Mouse (Mus musculus) left cerebral cortex, postnatal 25 days (tissue): ENCODE results near the gene Vmp1. TPM values are rescaled to one million over a fixed set of nuclear protein-coding genes. Genes with fewer than 3 reads are reported as not detected.

Experiments used
- DNase-seq, 2 experiments: peaks; one replicate each; pipeline ENCODE4 v3.0.0; 2022; ENCODE audit warnings: low spot score in 2 of 2, mixed read lengths in 1 of 2
- intact Hi-C: fragments of 180-260 bp; cut with DNase I; formaldehyde crosslinking; loops from one replicate; pipeline ENCODE4 v1.15.1; 2025
- total RNA-seq, 2 experiments: library from RNA; stranded (reverse); gene quantifications; 2 replicates each; pipeline ENCODE4 v1.2.3; 2021

Gene Vmp1
- total RNA-seq, 2 experiments from 2014 or later: 165 to 175 TPM

DNA sequence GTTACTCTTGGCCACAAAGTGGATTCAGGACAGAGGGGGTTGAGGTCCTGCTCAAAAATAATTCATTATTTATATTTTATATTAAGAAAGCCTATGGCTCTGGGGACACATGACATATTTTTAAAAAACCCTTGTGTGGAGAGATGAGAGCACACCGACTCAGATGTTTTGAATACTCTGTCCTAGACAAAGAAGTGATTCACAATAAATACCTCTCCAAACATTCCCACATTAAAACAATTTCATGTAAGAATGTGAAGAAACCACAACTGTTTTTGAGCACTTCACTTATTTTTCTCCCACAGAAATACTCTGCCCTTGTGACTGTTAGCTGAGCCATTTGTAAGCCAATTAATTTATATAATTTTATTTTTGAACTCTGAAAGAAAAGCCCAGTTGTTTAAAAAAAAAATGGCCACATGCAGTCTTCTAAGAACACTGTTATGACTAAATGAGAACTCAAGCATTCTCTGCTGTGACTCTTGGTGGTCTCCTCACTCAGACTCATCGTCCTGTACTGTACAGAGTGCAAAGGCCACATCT, 75.8 kb downstream of the Vmp1 start:
- intact Hi-C loops: no loop called here

DNA sequence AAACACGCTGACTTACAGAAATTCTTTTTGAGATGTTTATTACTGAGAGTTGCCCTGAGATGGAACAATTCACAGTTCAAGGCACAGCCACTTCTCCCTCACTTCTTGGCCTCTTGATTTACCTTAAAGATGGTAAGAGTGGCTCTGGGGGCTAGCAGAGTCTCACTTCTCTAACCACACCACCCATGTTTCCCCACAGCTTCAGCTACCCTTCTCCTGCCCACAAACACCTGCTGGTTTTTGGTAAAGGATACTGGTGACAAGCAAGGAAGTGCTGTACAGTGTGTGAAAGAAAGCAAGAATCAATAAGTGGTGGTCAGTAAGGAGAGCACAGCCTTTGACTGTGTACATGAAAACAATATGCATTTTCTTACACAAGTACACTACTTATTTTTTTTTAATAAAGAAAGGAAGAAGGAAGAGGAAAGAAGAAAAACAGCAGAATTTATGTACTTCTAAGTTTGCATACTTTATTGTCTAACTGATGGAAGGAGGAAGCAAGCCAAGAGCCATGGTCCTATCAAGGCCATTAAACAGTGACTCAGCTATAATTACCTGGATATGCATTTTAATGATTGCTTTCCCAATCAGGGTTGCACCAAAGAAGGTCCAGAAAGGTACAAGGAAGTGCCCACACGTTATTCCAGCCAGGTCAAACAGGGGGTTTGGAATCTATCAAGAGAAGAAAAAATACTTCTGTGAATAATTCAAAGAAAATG, 76.9 kb downstream of the Vmp1 start:
- DNase-seq: no peak
- intact Hi-C loops: no loop called here

More for the DNA sequence above, 75.8 kb downstream of the Vmp1 start:
- no peak for DNase-seq

DNA sequence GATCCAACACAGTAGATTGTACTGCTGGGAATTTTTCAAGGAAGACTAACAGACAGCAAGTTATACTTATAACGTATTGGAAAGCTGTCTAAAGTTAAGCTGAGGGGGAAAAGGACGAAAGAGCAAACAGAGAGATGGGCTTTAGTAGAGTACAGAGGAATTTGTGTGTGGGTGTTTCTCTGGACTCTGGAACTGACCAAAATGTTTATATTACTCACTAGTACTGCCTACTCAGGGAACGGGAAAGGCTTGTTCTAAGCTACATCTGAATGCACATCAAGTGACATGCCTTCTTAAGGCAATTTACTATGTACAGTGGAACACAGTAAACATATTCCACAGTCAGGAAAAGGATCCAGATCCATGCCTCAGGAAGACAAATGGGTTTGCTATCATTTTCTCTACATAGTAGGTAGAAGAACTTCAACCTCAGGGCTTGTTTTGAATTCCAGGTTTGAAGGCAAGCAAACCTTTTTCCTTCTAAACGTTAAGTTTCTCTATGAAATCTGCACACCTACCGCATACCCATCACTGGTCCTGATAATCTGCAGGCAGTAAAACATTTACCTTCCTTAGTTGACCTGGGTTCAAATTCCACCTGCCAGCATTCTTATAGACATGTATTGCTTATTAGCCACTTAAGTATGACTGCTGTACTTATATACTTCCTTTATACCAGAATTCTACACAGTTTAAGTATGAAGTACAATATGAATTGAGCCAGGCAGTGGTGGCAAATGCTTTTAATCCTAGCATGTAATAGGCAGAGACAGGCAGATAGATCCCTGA, 78.7 kb downstream of the Vmp1 start:
- DNase-seq: no peak
- intact Hi-C loops: no loop called here

DNA sequence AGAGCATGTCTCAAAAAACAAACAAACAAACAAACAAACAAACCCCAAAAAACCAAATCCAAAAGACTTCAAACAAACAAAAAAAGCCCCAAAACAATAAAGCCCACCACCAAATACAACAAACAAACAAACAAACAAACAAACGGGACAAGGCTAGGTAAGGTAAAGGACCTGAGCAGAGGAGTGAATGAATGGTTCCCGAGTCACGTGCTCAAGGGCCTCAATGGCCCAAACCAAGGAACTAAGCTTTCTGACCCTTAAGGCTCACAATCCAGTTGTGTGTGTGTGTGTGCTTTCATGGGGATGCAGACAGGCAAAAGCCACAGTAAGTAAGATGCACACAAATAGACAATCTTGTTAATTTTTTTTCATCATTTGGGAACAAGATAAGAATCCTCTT, 79.3 kb downstream of the Vmp1 start:
- intact Hi-C loops: no loop called here

DNA sequence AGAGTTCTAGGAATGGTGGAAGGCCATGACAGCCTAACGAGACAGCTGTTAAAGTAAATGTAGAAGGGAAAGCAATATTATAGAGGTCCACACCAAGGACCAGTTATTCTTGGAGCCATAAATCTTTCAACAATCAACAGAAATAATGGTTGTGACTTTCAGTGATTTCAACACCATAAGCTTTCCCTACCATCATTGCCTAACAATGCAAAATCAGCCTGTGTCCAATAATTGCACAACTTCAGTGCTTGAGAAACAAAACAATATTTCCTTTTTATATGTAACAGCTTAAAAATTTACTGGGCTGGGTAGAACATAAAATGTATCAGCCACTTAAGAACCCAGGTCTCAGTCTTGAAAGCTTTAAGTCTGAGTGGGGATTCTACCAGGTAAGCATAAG, 79.9 kb downstream of the Vmp1 start:
- intact Hi-C loops: no loop called here

More for the DNA sequence above, 79.3 kb downstream of the Vmp1 start:
- DNase-seq: no peak

DNA sequence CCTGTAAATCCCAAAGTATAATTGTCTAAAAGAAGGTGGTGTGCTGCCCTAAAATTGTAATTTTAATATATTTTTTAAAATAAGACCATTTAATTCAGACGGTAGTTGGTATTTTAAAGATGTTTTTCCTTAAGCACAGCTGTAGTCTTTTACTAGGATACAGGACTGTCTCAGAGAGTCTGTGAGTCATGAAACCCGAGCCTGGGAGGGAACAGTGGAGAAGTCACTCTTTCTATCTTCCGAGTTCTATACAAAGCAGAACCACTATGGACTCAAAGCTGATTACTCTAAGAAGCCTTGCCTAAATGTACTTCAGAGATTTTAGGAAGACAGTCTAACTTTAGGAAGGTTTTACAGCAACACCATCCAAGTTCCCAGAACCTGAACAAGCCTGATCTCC, 81.5 kb downstream of the Vmp1 start:
- DNase-seq: no peak
- intact Hi-C loops: no loop called here

More for the DNA sequence above, 79.9 kb downstream of the Vmp1 start:
- no peak for DNase-seq

DNA sequence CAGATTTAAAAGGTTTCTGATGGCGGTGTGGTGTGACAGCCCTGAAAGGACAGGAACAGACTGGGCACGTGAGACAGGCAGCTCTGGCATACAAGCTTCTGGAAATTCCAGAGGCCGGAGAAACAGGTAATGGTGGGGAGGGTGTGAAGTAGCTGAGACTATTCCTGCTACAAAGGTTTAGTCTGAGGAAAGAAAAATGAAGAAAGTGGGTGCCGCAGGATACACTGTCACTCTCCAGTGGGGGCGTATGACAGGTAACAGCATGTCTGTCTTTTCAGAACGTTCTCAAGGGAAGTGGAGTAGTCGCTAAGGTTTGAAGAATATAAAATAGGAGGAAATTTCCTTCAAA, 83.5 kb downstream of the Vmp1 start:
- no peak for DNase-seq
- intact Hi-C loops: no loop called here

DNA sequence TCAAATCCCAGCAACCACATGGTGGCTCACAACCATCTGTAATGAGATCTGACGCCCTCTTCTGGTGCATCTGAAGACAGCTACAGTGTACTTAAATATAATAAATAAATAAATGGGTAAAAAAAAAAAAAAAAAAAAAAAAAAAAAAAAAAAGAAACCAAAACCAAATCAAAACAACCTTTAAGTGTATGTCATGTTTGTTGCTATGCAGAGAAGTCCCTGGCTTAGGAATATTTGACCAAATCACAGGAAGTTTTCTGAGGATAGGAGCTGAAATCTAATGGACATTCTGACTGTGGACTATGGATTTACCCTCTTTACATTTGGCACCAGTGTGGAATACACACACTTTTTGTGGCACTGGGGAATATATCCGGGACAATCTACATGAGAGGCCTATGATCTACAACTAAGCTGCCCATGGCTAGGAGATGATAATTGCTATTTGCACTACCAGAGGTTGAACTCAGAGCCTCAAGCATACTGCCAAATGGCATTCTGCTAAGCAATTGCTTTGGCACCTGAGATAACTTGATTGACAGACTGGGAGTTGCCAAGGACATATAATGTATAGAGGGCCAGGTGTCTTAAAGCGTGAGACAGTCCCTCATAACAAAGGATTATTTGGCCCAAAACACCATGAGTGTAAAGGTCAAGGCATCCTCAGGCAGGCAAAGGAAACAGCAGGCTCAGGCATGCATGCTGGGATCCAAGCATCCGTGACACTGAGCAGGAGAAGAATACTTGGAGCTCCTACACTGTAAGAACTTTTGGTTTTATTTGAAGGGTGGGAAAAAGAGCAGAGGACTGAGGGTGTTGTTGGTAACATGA, 84.0 kb downstream of the Vmp1 start:
- intact Hi-C loops: no loop called here

DNA sequence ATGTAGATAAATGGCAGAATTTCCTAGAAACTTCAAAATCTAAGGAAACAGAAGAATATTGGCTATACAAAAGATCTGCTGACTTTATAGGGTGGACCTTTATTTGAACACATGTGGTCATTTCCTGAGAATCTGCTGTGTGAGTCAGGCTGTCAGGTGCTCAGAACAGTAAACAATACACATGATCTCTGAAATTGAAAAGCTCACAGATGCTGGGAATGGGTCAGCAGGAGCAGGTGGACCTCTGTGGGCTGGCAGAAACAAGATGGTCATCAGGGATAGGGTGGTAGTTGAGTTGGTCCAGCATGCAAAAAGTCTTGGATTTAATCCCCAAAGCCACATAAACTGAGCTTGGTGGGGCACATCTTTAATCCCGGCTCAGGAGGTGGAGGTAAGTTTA, 85.1 kb downstream of the Vmp1 start:
- no peak for DNase-seq
- intact Hi-C loops: no loop called here

More for the DNA sequence above, 84.0 kb downstream of the Vmp1 start:
- no peak for DNase-seq

DNA sequence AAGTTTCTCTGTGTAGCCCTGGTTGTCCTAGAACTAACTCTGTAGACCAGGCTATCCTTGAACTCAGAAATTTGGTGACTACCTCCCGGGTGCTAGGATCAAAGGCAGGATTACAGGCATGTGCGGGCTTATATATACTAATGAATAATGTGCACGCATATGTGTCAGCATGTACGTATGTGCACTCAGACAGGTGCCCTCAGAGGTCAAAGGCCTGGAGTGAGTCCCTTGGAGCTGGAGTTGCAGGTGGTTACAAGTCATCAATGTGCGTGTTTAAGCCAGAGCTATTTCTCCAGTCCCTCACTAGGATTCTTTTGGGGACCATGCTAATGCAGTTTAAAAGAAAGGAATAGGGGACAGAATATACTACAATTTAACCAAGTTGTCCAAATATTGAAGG, 85.5 kb downstream of the Vmp1 start:
- intact Hi-C loops: no loop called here
- DNase-seq: no peak

DNA sequence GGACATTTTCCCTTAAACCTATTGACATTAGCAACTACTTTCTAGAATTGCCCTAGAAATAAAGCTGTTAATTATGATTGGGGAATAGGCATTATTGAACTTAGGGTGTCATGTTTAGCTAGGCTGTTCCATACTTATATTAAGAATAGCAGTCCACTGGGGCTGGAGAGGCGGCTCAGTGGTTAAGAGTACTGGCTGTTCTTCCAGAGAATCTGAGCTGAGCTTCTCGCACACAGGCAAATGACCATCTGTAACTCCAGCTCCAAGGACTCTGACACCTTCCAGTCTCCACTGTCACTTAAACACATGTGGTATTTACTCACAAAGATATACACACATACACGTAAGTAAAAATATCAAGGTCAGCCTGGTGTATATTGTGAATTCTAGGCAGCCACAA, 86.7 kb downstream of the Vmp1 start:
- no peak for DNase-seq
- intact Hi-C loops: no loop called here

DNA sequence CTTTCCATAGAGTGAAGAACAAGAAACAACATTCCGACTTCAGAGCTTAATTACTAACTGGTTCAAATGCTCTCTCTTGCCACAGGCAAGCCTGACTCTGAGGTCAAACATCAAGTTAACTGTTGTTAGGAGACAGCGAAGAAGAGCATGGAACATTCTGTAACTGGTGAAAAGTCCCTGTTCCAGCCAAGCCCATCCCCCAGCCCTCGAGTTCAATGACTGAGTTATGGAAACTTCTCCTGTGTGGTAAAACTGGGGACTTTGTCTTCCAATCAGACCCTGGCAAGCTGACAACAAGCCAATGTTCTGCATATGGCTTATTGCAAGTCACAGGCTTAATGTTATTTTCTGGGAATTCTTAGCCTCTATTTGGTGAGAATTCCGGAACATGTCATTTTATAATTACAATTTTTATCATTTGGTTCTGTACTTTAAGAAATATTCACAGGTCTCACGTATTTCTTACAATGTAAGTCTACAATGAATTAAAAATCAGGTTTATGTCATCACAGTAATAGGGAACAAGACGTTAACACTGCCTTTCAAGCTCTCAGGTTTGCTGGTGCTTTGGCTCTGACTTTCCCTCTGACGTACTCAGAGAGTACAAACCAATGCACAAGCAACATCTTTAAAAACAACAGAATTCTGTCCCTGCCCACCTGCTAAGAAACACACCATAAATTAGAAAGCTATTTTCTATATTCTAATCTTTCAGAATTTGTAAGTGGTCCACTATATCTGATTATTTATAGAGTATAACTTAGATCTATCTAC, 87.3 kb downstream of the Vmp1 start:
- no peak for DNase-seq
- intact Hi-C loops: no loop called here

DNA sequence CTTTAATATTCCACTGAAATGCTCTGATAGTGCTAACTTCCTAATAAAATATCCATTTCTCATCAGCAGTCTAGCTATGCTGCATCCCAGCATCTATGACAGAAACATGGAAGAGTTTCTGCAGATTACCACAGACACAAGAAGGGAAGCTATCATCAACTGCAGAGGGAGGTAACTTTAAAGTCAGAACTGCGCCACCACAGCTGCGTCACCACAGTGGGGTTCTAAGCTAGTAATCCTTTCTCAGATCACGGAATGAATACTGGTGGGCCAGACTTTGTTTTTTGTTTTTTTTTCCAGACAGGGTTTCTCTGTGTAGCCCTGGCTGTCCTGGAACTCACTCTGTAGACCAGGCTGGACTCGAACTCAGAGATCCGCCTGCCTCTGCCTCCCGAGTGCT, 88.3 kb downstream of the Vmp1 start:
- no peak for DNase-seq
- intact Hi-C loops: no loop called here

DNA sequence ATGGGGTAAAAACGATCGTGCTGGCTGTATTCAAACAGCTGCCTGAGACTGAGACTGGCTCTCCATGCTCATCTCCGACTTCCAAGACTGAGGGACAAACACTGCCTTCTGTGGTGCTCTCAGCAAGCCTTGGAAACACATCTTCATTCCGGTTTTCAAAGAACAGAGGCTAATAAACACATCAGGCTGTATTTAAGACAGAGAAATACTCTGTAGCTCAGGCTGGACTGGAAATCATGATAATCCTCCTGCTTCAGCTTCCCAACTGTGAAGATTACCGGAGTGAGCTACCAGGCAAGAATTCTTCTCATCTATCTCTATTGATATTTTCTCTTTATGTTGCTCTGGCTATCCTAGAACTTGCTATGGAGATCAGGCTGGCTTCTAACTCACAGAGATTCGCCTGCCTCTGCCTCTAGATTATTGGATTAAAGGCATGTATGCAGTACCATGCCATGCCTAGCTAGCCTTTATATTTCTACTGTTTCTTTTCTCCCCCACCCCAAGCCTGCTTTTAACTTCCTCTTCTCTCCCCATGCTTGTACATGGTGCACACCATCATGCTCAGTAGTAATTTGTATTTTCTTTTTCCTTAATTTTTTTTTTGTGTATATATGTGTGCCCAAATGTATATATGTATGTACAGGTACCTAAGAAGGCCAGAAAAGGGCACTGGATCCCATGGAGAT, 89.3 kb downstream of the Vmp1 start:
- intact Hi-C loops: no loop called here
- DNase-seq: no peak

DNA sequence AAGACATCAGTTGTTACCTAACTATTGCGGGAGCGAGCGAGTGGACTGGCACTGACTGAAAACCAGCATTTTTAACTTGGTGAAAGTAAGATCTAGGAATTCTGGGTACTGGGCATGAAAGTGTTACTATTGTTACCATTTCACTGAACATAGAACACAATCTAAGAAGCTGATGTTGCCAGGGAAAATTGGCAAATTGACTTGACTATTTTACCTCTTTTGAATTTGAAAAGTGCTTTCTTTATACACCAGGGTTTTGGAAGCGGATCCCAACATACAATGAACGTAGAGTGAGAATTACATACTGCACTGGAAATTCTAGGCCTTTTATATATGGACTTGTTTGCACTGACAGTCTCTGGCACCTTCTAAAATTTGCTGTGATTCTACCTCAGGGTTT, 90.2 kb downstream of the Vmp1 start:
- DNase-seq: no peak
- intact Hi-C loops: no loop called here

DNA sequence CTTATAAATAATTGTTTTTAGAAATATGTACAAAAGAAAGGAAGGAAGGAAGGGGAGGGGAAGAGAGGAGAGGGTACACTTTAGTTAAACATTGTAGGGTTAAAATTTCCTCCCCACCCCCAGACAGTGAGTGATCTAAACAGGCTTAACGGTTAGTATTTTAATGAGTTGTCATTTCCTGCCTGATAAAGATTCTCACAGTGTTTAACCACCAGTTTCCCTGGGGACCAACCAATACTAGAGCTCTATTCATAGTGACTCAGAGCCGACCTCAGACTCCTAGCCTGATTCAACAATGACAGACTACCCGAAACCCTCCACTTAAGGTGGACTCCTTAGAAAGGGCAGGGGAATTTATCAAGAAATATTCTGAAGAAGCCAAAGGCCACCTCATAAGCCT, 90.6 kb downstream of the Vmp1 start:
- DNase-seq: no peak
- intact Hi-C loops: no loop called here

DNA sequence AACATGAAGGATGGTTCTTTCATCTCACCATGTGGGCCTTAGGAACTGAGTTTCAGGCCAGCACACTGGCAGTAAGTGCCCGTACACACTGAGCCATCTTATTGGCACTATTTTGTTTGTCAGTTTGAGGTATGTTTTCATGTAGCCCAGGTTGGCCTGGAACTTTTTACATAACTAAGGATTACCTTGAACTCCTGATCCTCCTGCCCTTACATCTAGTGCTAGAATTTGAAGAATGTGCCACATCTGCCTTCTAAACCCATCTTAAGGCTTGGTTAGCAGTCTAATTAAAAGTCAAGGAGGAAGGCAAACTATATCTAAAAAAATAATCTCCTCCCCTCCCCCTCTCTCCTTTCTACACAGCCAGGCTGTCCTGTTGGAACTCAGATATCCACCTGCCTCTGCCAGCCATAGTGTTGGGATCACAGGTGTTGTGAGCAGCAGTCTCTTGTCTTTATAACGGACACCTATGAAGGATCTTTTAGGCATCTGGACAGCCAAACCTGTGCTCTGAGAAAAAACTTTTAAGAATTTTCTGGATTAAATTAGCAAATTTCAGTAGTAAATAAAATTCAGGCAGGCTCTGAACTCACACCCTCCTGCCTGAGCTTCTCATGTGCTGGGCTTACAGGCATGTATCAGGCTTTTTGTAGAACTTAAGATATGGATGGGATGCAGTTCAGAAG, 91.6 kb downstream of the Vmp1 start:
- no peak for DNase-seq
- intact Hi-C loops: no loop called here

DNA sequence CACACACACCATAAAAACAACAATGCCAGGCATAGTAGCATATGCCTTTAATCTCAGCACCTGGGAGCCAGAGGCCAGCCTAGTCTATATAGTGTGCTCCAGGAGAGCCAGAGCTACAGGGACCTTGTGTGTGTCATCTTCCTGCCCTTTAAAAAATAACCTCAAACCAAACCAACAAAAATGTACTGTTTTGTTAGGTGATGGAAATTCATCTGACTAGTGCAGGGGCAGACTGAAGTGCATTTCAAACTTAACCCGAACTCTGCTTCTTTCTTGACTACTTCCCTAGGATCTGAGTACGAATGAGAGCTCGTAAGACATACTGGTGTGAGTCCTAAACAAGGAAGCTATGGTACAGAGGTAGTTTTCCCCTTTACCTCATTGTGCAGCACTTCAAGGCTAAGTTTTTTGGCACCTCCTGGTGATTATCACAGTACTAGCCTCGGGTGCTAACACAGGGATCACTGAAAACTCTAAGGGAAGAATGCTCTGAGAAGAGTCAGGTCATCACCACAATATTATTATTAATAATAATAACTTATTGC, 92.3 kb downstream of the Vmp1 start:
- no peak for DNase-seq
- intact Hi-C loops: no loop called here
